Comparison of ENCODE assay signal across 12 mouse cellular contexts in genomic region chr5:45282207-45282930, GRCm38 (mm10).
DNase-seq lines count a peak whose midpoint lies in the region; ATAC-seq and TF ChIP-seq lines count a peak whose summit lies in the region.
"Had no signal": no experiment of that assay in that cellular context is flagged by ENCODE, and none has a peak within 500 bp of the region (broad histone marks: within the 10 kb centered on the region; RNA-seq: fewer than 3 reads in every experiment).

No protein-coding gene starts in this region.

- WGBS in forebrain, postnatal 0 days = 30% methylated on average over 9 of the region's 9 CpGs
- WGBS in liver, embryonic 12.5 days (ENCODE audit: insufficient replicate concordance) = 57% methylated on average over 9 of the region's 9 CpGs

- intact Hi-C loops in left cerebral cortex, postnatal 4 days (cut with DNase I) = loop anchor here (10.0 kb wide), 1 partner anchor 122 kb away; no protein-coding TSS in a partner anchor
- intact Hi-C loops in left cerebral cortex, postnatal 10 days (cut with DNase I) = loop anchor here (10.0 kb wide), 1 partner anchor 122 kb away; no protein-coding TSS in a partner anchor
- intact Hi-C loops in gastrocnemius, adult 2 months (cut with DNase I) = no loop called here
- intact Hi-C loops in left cerebral cortex, adult 2 months (cut with DNase I) = no loop called here

- peaks cover 4% of the 10 kb centered on the region; the same call in 1 of the 2 replicates for H3K4me1 ChIP-seq in forebrain, postnatal 0 days (ENCODE audit: insufficient read depth)
- H3K4me1 ChIP-seq in liver, embryonic 12.5 days = no peaks in the 10 kb centered on the region

- no peaks in the 10 kb centered on the region for H3K27me3 ChIP-seq in forebrain, postnatal 0 days (ENCODE audit: insufficient read depth, low read length)
- no peaks in the 10 kb centered on the region for H3K27me3 ChIP-seq in liver, embryonic 12.5 days (replicated peaks)

- no peaks in the 10 kb centered on the region for H3K36me3 ChIP-seq in forebrain, postnatal 0 days (ENCODE audit: insufficient read depth)
- no peaks in the 10 kb centered on the region for H3K36me3 ChIP-seq in liver, embryonic 12.5 days

- H3K4me2 ChIP-seq in forebrain, postnatal 0 days (ENCODE audit: low read depth) = no peak overlapping the region
- no peak overlapping the region for H3K4me2 ChIP-seq in liver, embryonic 12.5 days
- H3K4me2 ChIP-seq: lung, embryonic 14.5 days had no signal

- ATAC-seq in forebrain, postnatal 0 days = peak; percentile 21; the same call in 1 of the 2 replicates
- ATAC-seq in liver, embryonic 12.5 days = no peak

- H3K27ac ChIP-seq in forebrain, postnatal 0 days (ENCODE audit: low read depth, low read length) = no peak overlapping the region
- no peak overlapping the region for H3K27ac ChIP-seq in gastrocnemius, adult 2 months
- H3K27ac ChIP-seq in liver, embryonic 12.5 days = no peak overlapping the region
- no peak overlapping the region for H3K27ac ChIP-seq in left cerebral cortex, adult 2 months

- no peaks in the 10 kb centered on the region for H3K9me3 ChIP-seq in forebrain, postnatal 0 days (ENCODE audit: low read length)
- no peaks in the 10 kb centered on the region for H3K9me3 ChIP-seq in liver, embryonic 12.5 days (replicated peaks)

- H3K4me3 ChIP-seq in forebrain, postnatal 0 days (ENCODE audit: low read depth, low read length) = no peak overlapping the region
- H3K4me3 ChIP-seq in gastrocnemius, adult 2 months = no peak overlapping the region
- H3K4me3 ChIP-seq in liver, embryonic 12.5 days = no peak overlapping the region
- no peak overlapping the region for H3K4me3 ChIP-seq in left cerebral cortex, adult 2 months
- H3K4me3 ChIP-seq: myocyte had no signal

- no peak overlapping the region for H3K9ac ChIP-seq in forebrain, postnatal 0 days
- no peak overlapping the region for H3K9ac ChIP-seq in liver, embryonic 12.5 days
- H3K9ac ChIP-seq: lung, embryonic 14.5 days had no signal

- no peak for TF ChIP-seq CTCF in forebrain, postnatal 0 days (IDR thresholded peaks at IDR 0.05; ENCODE audit: low read depth)
- TF ChIP-seq CTCF in gastrocnemius, adult 2 months (IDR thresholded peaks at IDR 0.05) = no peak
- TF ChIP-seq CTCF in left cerebral cortex, adult 2 months (IDR thresholded peaks at IDR 0.05) = no peak

- peak; percentile 40 for DNase-seq in left cerebral cortex, postnatal 4 days
- DNase-seq in left cerebral cortex, postnatal 10 days (ENCODE audit: extremely low spot score in 1 of 2, low spot score in 2 of 2) = no peak
- no peak for DNase-seq in forebrain, postnatal 0 days
- peak; percentile 90 for DNase-seq in mesoderm, embryonic 11.5 days (ENCODE audit: low read depth, low spot score)
- no peak for DNase-seq in thymus, postnatal 0 days (ENCODE audit: low spot score)
- DNase-seq in gastrocnemius, adult 2 months = no peak
- no peak for DNase-seq in left cerebral cortex, adult 2 months (ENCODE audit: extremely low spot score in 1 of 2, low spot score in 2 of 2)
- DNase-seq: layer of hippocampus, adult 9-11 months; lung, embryonic 14.5 days; thymus, postnatal 4 days had no signal

Comparison
In these comparisons a context has a peak if more than half of its experiments do, and no peak if none do; other contexts are left out.
1. DNase-seq: peak in left cerebral cortex, postnatal 4 days (single experiment) and mesoderm, embryonic 11.5 days (single experiment); none in left cerebral cortex, postnatal 10 days (0 of 2), forebrain, postnatal 0 days (single experiment), thymus, postnatal 0 days (single experiment), gastrocnemius, adult 2 months (single experiment) and left cerebral cortex, adult 2 months (0 of 2).
2. intact Hi-C loops: an anchor here in left cerebral cortex, postnatal 4 days (10.0 kb wide) and left cerebral cortex, postnatal 10 days (10.0 kb wide); none called in gastrocnemius, adult 2 months and left cerebral cortex, adult 2 months.